Mouse (Mus musculus): ENCODE measurements at regions not wholly inside any gene's neighbourhood (a gene's known extent, or its start where the extent isn't known, plus 50 kb on each side); places are given as distances from the start of the nearest gene placed in this dataset.

- DNase-seq = no peak
Measured at GRCm38 (mm10) chr2:19049877-19050731, 52.0 kb downstream of the 4930426L09Rik start.

- no peak for DNase-seq
Measured at GRCm38 (mm10) chr2:19055500-19055899, 57.4 kb downstream of the 4930426L09Rik start.

DNA sequence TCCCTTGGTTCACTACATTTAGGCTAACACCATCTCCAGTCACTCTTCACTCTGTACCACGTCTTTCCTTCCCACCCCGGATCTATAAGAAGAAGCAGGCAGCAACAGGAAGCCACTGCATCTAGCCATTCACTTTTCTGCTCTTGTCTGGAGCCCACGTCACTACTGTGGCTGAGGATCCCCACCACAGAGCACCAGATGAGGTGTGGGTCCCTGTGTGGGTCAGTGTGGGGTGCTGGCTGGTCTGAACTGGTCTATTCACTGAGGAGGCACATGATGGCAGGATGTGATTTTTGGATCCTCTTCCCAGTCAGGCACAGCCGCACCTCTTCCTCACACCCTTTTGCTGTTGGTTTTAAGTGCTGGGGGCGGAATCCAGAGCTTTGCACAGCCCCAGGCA lies 59.7 kb downstream of the 4930426L09Rik start:
- DNase-seq = no peak

DNA sequence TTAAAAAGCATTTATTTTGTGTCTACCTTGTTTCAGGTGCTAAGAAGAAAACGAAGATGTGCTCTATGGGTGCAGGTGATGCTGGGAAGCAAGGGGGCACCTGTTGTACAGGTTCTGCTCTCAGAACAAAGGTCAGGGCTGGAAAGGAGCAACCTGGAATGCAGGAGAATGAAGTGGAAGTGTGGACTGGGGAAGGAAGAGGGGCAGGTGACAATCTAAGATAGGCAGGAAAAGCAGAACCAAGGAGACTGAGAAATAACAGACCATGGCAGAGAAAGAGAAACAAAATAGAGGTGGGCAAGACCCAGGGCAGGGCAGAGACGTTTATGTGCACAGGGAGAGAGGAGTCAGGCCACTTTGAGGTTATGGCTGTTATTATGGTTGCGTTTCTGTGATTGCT lies 60.6 kb downstream of the 4930426L09Rik start:
- DNase-seq = no peak

DNA sequence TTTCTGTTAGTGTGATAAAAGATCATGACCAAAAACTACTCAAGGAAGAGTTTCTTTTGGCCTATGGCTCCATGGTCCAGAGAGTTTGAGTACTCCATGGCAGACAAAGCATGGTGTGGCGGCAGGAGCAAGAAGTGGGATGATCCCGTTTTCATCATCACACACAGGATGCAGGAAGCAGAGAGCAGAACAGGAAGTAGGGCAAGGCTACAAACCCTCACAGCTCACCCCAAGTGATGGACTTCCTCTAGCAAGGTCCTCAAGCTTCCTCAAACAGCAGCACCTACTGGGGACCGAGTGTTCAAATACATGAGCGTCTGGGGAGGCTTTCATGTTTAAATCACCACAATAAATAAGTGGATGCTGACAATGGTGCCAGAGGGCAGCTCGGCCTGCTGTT lies 61.1 kb downstream of the 4930426L09Rik start:
- DNase-seq = no peak

- no peak for DNase-seq
Measured at GRCm38 (mm10) chr2:19060218-19060915, 62.2 kb downstream of the 4930426L09Rik start.

DNA sequence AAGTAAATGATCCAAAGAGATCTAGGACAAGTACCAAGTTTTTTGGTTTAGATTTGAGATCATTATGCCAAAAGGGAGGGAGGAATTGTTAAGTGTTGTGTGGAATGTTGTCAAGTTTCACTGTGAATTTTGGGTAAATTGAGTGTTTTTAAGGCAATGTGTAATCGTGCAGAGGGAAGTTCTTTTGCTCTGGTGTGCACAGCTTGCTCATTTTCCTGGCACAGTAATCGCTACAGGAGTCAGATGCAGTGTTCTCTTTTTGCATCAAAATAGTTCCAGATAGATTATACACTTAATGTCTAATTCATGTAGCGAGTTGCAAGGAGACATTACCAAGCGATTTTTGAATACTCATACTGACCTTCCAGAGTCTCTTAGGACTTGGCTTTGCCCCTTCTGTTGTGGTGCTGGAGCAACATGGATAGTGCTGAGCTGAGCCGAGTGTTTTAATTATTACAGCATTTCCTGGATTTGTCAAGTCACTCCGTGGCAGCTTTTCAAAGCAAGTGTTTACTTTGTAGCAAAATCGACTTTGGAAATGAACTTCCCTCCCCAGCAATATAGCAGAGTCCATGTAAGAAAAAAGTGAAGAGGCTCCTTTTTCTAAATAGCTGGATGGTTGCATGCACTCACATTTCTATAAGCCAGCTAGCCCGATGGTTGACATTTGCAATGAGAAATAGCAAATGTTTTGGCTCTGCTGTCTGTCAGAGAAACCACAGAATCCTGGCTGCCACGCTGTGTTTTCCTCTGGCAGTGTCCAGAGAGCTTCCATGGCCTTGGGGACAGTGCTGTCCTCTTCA lies 66.6 kb downstream of the 4930426L09Rik start:
- peak; percentile 9 for DNase-seq

- DNase-seq = no peak
Measured at GRCm38 (mm10) chr2:19065511-19065910, 67.4 kb downstream of the 4930426L09Rik start.

DNA sequence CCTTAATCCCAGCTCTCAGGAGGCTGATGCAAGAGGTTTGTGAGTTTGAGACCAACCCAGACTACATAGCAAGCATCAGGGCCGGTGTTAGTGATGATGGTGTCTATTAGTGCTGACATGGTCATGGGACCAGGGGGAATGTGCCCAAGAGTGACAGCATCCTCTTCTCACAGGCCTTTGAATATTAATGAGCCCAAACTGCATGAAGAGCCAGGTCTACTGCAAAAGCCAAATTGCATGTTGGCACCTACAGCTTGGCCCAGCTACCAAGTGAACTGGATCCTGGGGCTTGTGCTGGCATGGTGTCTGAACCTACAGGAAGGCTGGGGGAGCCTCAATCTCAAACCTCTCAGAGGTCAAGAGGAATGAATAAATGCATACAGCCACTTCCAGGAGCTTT lies 70.0 kb downstream of the 4930426L09Rik start:
- no peak for DNase-seq

DNA sequence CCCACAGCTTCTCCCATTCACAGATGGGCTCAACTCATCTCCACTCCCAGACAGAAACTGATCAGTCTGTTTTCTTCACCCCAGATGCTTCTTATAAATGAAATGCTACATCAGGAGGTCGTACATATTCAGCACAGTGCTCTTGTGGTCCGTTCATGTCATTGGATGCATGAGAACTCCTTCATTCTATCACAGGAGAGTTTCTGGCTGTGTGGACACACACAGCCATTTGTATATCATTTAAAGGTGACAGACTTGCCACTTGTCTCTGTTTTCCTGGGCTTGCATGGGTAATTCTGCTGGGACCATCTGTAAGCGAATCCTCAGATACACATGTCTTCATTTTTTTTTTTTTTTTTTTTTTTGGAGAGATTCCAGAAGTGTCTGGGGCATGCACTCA lies 85.7 kb downstream of the 4930426L09Rik start:
- no peak for DNase-seq

GRCm38 (mm10) chr2:19085105-19085504 lies 87.0 kb downstream of the 4930426L09Rik start:
- DNase-seq = no peak

GRCm38 (mm10) chr2:19086167-19086566 lies 88.0 kb downstream of the 4930426L09Rik start:
- DNase-seq = no peak

GRCm38 (mm10) chr2:19086621-19087020 lies 88.5 kb downstream of the 4930426L09Rik start:
- no peak for DNase-seq

- DNase-seq = no peak
Measured at GRCm38 (mm10) chr2:19099384-19099783, 99.7 kb upstream of the Armc3 start.

- DNase-seq = no peak
Measured at GRCm38 (mm10) chr2:19108753-19109152, 90.3 kb upstream of the Armc3 start.

GRCm38 (mm10) chr2:19119871-19120270 lies 79.2 kb upstream of the Armc3 start:
- no peak for DNase-seq

- DNase-seq = no peak
Measured at GRCm38 (mm10) chr2:19132864-19133263, 66.2 kb upstream of the Armc3 start.

DNA sequence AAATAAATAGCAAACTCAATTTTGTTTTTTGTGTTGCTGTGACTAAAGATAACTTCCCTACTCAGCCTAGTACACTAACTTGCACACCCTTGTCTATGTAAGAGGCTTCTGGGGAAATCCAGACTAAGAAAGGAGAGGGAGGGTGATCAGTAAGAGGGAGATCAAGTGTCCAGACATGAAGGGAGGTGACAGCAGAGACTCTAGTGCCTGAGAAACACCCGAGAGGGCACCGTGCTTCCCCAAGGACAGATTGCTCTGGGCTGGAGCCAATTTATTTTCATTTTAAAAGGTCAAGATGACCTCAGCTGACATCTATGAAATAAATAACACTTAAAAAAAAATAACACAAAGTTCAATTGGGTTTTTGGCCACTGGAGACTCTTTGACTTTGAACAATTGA lies 56.5 kb upstream of the Armc3 start:
- DNase-seq = no peak

DNA sequence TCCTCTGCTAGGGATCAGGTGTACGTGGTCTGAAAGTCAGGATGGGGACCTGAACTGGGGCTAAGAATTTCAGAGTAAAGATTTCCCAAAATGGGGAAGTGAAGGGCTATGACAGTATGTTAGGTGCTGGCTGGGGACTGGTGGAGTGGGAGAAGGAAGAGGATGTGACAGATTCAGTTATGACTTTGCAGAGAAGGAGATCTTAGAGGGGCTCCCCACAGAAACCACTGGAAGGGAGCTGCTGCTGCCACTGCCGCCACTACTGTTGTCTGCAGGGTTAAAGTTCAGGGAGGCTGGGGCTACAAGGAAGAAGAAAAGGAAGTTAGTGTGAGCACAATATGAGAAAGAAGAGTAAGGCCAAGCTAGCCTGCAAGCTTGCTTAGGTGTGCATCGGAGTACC lies 53.7 kb upstream of the Armc3 start:
- DNase-seq = no peak

DNA sequence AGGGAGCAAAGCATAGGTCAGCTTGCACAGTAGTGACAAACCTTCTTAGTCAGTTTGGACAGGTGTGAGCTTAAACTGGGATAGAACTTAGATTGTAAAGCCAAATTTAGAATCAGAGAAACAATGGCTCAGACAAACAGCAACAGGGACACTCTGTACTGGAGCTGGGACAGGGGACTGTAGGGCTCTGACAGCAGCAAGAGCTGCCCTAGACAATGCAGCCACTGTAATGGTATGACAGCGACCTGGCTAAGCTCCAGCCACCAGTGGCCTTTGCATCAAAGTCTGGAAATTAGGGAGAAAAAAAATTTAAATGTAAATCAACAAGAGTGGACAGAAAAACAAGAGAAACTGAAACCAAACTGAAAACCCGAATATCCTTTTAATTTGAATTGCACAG lies 53.2 kb upstream of the Armc3 start:
- DNase-seq = peak; percentile 9

- DNase-seq = no peak
Measured at GRCm38 (mm10) chr2:19146289-19146688, 52.8 kb upstream of the Armc3 start.

GRCm38 (mm10) chr2:19148812-19149211 lies 50.3 kb upstream of the Armc3 start:
- DNase-seq = no peak

Data from cerebellum, adult 9-10 months (tissue).